Mouse (Mus musculus): Measurements from ENCODE around the gene Eif6.
"Not testable (repeated sequence)": the region's sequence is repeated elsewhere in the genome, so short reads cannot be mapped to it uniquely, and the experiment has no call there.

The Eif6 gene

DNA sequence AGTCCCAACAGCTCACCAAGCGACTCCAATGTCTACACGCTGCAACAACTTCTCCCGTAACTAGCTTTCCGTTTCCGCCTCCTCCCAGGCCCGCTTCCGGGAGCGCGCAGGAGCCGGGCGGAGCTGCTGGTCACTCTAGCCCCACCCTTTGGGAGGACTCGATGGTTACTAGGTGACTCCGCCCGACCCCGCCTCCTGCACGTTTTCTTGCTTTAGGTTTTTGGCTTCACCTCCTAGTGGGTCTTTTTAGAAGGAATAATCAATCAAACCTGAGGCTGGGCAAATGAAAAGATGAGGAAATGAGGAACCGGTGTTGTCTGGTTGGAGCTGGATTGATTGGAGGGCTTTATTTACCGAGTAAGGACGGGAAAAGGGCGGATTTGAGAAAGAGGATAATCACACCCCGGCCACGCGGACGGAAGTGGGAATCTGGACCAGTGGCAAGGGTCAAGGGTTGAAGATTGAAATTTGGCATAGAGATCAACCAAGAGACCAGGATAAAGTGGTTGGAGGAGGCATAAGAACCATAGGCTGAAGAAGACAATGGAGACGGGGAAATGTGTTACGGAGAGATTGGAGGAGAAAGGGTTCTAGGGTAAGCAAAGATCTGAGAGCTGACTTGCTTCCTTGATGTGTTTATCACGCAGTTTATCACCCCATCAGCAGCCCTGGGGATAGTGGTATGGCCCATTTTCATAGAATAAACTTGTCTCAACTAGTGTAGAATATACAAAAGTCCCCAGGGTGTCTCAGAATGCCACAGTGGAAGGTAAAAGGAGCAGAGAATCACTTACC is at the start of gene Eif6:
Gene Eif6 (minus strand): TSS at position 296 of the 795 bp plus-strand sequence.
- DNase-seq (ENCODE audit: low spot score in 2 of 2): peak; percentile 84 to 88

DNA sequence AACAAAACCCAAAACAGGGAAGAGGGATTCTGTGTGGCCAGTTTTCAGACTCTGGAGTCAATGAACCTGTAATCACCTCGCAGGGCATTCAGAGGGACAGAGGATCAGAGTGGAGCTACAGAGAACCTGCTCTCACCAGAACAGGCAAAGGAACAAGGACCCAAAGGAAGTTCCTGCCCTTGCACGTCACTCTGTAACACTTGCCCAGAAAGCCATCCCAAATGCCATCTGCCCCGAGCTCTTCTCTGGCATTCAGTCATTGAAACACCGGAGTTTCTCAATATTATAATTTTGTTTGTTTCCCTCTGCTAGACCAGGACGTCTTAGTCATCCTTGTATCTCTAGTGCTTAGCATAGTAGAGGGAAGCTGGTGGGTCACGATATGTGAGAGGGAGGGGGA is 46.9 kb upstream of the Eif6 start:
- no peak for DNase-seq (ENCODE audit: low spot score in 2 of 2)

DNA sequence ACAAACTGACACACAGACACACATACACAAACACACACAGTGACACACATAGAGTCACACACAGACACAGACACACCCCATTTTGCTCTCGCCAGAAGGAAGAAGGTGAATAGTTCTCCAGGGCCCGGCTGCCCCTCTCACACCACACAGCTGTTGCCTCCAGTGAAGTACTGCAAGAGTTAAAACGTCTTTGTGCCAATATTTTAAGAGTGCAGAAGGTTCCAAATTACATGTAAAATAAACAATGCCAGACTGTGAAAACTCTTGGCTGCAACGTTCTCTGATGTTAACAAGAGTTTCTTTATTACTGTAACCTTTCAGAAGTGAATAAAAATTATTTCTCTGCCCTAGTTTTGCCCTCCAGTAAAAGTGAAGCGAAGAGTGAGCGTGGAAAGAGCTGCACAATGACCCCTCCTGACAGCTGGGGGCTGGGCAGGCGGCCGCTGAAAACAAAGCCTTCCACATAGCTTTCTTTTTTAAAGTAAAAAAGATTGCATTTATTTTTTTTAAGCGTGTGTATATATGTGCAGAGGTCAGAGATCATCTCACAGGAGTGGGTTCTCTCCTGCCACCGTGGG is 46.3 kb upstream of the Eif6 start:
- DNase-seq (ENCODE audit: low spot score in 2 of 2): no peak

DNA sequence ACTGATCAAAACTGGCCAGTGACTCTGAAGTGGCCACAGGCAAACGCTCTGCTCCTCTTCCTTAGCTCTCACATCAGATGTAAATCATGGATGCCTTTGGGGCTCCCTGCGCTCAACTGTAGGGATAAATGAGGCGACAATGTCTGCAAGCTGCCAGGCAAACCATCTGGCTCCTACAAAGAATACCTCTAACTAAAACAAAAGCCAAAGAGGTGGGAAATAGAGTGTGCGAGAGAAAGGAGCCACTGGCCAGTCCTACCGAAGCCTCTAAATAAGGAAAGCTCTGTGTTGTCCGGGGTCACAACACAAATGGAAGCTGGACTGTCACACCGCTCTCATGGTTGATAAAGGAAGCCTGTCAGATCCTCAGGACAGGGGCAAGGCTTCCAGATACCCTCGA is 45.8 kb upstream of the Eif6 start:
- no peak for DNase-seq (ENCODE audit: low spot score in 2 of 2)

DNA sequence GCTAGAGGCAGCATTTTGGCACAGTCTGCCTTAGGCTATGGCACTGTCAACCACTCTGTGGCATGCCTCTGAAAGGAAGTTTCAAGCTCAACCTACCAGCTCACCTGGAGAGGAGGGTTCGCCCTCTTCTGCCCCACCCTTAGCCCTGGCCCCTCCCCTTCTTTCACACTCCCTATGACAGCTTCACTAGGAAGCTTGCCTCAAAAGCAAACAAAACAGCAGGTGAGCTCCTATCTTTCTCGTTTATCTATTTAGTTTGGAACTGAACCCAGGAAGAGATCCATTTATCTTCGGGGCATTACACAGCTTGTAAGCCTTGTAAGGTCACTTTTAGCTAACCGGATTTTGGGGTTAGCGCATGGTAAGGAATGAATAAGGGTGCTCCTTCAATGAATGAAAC is 43.0 kb upstream of the Eif6 start:
- DNase-seq (ENCODE audit: low spot score in 2 of 2): no peak

DNA sequence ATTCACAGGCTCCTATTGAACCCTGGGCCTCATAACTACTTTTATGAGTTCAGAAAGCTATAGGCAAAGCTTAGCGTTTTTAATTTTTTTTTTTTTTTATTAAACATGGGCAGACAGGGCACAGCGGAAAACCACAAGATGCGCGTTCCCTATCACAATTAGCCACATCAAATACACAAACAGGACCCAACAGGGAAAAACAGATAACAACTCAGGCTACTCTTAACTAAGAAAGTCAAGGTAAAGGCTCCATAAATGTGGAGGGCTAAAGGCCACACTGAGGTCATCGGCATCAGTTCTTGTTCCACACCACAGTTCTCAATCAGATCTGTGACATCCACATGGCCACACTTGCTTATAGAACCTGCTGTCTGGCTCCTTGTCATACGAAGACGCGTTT is 41.6 kb upstream of the Eif6 start:
- no peak for DNase-seq (ENCODE audit: low spot score in 2 of 2)

DNA sequence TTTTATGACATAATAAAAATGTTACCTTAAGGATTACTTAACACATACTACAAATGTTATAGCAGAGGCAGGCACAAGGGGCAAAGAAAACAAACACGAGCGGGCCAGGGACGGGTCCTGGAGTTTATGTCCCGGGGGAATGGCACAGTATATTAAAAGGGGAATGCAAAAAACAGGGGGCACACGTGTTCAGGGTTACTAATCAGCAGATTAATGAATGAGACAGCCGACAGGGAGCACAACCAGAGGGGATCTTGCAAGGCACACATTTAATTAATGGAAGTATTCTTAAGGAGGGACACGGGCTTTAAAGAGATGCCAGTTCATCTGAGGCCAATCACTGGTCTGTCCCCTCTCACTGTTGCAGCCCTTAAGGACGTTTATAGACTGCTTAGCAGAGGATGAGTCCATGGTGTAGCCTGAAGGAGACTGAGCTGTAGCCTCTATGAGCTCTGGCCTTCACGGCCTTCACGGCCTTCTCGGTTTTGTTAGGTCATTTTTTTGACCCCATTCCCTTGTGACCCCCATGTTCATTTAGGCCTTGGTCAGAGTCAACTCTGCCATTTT is 36.7 kb upstream of the Eif6 start:
- no peak for DNase-seq (ENCODE audit: low spot score in 2 of 2)

DNA sequence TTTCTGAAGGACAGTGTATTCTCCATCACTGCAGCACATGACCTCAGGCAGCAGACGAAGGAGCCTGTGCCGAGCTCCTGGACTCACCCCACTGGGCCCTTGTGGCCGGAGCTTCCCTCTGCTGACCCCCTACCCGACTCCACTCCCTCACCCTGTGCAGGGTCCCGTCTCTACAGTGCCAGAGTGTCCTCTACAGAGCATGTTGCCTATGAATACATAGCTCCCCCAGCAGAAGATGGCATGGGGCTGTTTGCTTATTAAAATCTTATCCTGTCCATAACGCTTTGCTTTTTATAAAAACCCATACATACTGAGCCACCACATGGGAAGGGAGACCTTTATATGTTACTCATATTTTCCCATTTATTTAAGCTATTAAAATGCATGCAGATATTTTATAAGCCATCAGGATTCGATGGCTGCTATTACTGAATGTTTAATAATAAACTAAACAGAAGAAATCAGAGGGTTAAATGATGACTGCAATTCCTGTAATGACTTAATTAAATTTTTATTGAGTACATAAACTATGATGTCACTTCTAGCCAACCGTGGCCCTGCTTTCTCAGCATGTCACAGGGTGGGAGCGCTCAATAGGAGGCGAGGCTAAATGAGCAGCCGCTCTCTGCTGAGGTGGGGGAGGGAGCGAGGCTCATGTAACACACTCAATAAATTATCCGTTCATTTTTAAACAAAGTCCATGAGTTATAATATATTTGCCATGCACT is 36.0 kb upstream of the Eif6 start:
- no peak for DNase-seq (ENCODE audit: low spot score in 2 of 2)

DNA sequence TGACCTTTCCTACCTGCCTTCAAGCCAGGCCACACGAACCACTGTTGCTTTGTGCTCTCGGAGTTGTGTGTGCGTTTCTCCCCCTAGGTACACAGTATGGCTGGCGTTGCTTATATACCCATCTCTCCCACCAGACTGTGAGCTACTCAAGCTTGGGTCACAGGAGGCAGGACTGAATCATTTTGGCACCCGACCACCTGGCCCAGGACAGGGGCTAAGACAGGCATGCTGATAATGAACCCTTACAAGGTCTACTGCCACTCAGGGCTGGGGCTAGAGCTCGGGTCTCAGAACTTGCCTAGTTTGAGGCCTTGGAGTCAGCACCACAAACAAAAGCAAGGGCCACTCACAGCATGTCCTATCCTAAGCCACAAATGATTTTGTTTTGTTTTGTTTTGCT is 34.9 kb upstream of the Eif6 start:
- DNase-seq (ENCODE audit: low spot score in 2 of 2): no peak

DNA sequence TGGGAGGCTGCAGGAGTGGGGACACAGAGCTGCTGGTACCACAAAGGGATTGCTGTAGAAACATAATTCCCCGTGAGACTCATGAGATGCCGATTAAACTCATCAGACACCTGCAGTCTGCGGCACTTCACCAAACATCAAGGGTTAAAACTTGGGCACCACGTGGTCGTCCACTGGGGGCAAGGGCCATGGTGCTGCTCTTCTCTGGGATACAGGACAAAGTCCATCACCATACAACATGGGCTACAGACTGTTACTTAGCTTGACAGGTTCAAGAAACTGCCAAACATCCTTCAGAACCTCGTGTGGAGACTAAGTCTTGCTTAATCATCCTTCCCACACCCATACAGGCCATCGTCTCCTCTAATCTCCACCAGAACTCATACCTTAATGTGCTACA is 33.4 kb upstream of the Eif6 start:
- no peak for DNase-seq (ENCODE audit: low spot score in 2 of 2)

DNA sequence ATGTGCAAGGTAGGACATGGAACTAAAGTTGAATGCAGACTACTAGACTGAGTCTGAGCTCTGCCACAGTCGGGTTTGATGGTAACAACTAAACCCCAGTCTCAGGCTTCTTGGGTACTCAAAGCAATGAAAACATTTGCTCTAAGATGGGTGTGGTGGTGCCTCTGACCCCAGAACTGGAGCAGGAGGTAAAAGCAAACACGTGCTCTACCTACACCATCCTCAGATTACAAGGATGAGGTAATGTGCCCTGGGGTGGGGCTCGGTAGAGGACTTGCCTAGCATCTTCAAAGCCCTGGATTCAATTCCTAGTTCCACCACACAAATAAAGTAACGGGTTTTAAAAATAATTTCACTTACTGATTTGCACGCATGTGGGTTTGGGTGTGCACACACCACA is 25.8 kb upstream of the Eif6 start:
- DNase-seq (ENCODE audit: low spot score in 2 of 2): no peak

DNA sequence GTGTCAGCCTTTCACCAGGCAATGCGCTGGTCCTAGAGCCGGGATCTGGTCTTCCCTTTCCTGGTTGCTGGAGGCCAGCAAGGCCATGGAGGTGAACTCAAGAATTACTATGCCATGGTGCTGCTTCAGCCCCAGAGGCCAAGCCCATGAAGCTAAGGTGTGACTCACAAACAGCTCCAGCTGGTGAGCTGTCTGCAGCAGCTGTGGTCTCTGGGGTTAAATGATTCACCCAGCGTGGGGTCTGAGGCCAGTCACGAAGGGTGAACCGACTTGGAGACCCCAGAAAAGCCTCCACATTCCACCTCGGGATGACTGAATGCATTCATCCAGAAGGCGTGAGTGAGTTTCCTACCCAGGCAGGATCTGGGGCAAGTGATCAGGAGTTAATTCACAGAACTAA is 23.4 kb upstream of the Eif6 start:
- no peak for DNase-seq (ENCODE audit: low spot score in 2 of 2)

DNA sequence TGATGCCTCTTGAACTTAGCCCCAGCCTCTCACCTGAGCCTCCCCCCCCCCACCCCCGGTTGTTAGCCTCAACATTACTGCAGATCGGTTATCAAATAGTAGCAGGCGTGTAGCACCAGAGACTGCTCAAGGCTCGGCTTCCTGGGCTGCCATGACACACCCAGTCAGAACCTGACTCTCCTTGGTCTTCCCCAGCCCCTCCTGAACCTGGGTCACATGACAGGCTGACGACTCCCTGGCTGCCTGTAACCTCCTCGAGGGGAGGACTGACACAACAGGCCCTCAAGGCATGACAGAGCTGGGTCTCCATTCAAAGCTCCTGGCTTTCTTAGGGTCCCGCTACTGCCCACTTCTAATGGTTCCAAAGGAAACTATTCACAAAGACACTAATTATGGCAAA is 22.7 kb upstream of the Eif6 start:
- no peak for DNase-seq (ENCODE audit: low spot score in 2 of 2)

DNA sequence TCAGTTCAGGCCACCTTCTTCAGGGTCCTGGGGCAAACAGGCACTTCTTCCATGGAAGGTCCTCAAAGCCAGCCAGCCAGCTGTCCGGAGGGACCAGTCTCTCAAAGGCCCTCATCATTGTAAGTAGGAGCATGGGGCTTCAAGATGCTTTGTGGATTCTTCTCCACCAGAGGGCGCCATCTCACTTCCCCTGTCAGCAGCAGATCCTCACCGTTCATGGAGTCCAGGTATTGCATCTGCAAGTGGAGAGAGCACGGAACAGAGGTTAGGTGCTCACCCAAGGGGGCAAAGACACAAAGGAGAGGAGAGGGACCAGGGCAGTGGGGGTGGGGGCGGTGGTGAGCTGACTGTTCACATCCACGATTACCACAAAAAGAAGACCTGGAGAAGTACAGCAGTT is 21.6 kb upstream of the Eif6 start:
- peak; percentile 37 to 46 for DNase-seq (ENCODE audit: low spot score in 2 of 2)

DNA sequence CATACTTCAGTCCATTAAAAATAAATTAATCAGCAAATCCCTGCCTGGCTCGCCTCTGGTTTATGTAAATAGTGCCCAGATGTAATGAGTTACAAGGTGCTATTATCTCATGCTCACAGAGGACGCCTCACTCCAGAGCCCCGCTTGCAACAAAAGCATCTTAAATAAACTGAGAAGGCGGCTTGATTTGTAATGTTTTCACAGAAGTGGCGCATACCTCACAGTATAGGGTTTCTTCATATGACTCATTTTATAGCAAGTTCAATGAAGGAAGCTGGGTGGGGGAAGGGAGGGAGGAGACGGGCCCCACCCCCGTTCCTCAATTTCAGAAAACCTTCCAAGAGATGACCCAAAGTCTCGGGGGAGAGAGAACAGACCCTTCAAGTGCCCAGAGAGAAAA is 20.2 kb upstream of the Eif6 start:
- no peak for DNase-seq (ENCODE audit: low spot score in 2 of 2)

DNA sequence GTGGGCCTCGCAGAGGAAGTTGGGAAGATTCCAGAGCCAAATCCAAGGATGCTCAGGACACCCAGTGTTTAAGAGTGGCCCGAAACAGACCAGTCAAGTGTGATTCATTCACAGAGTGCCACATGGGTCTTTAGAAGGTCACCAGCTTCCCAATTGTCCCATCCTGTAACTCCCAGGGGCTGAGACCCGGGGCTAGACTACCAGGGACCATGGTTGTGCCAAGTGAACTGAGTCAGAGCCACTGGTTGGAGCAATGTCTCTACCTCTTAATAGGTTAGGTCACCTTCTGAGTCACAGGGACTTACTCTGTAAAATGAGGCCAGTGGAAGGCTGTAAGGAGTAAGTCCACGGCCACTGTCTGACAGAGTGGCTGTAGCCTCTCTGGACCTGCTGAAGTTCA is 12.2 kb upstream of the Eif6 start:
- DNase-seq (ENCODE audit: low spot score in 2 of 2): no peak

DNA sequence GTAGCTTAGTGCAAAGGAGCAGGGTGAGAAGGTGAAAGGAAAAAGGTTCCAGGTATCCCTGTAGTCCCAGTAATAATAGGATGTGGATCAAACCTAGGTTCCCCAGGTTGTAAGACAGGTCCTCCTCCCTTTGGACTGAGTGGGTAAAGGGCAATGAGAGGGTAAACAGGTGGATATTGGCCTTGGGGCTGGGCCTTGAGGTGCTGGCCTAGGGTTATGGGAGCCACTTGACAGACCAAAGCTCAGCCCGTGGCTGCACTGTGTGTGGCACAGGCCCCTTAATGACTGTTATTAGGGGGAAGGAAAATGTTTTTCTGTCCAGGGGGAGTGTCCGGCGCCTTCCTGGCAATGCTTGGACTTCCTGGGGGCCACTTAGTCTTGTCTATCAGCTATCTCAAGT is 11.2 kb upstream of the Eif6 start:
- DNase-seq (ENCODE audit: low spot score in 2 of 2): no peak

DNA sequence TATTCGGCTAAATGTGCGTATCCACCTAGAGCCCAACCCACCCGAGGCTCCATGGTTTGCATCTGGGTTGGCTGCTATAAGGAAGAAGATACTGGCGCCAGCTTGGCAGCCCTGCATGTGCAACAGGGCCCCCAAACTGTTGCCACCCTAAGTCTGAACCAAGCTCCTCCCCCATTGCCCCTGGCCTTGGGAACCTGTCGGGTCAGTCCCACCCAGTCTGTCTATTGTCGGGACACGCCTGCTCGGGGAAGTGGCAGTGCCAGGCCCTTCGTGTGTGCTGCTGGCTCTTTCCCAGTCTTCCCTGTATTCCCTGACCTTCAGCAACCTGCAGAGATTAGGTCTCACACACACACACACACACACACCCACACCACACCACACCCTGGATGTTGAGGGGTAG is 8.0 kb upstream of the Eif6 start, which contains the start of gene Fam83c:
Gene Fam83c (minus strand): TSS at position 123 of the 400 bp plus-strand sequence.
- no peak for DNase-seq (ENCODE audit: low spot score in 2 of 2)

DNA sequence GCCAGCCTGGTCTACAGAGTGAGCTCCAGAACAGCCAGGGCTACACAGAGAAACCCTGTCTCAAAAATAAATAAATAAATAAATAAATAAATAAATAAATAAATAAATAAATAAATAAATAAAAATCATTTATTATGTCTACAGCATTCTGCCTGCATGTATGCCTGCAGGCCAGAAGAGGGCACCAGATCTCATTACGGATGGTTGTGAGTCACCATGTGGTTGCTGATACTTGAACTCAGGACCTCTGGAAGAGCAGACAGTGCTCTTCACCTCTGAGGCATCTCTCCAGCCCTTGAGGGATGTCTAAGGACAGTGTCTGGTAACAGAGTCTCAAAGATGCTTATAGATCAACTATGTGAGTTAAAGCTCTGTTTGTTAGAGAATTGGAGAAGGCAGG is 5.4 kb upstream of the Eif6 start:
- DNase-seq (ENCODE audit: low spot score in 2 of 2): not testable (repeated sequence)

DNA sequence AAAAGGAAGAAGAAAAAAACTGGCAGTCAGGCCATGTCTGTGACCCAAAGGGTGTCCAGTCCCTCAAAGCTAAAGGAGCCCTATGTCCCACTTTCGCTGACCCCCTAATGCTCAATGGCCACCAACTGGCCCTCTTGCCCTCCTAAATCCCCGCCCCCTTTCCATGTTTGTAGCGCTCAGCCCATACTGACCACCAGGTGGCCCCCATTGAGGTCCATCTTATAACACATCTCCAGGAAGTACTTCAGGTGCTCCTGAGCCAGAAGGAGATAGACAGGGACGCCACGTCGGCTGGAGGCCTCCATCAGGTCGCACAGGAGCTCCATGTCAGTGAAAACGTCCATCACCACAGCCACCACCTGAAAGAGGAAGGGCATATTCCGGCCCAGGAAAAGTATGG is 4.6 kb upstream of the Eif6 start:
- no peak for DNase-seq (ENCODE audit: low spot score in 2 of 2)

DNA sequence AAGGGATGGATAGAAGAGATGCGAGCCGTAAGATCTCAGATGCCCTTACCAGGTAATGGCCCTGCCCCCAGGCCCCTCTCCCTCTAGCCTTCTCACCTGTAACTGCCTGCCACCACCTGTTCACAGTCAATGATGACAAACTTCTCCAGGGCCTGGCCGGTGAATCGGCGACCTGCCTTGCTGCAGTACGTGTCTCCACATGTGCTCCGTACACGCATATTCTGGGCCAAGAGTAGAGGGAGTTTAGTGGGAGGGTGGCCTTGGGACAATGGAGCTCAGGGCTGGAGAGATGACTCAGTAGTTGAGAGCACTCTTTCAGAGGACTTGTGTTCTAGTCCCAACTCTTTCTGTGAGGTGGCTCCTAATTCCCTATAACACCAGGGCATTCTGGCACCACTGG is 4.1 kb upstream of the Eif6 start:
- no peak for DNase-seq (ENCODE audit: low spot score in 2 of 2)

DNA sequence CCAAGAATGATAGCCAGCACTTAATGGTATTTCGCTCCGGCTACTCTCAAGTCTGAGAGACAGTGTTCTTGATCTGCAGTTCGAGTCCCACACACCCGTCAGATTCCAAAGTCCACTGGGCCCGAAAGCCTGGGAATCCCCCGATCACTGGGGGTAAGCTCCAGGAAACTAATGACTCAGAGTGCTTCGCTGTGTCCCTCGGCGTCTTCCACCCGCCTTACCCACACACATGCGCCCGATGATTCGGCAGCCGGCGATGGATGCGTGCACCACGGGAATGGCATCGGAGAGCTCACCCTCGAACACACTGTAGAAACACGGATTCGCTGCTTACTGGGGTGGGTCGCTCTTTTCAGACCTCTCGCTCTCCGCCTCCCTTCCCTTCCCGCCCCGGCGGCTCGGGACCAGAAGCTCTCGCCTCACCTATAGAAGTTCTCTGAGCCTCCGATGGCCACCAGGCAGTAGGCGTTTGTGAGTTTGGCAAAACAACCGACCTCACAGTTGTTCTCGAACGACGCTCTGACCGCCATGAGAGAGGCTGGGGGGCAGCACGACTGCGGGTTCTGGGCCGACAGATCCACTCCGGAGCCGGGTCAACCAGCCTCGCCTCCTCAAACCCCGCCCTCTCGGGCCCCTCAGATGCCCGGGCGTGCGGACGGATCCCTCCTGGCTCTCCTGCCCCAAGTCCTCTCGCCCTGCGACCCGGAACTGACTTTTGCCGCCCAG is 658 bp downstream of the Eif6 start:
- no peak for DNase-seq (ENCODE audit: low spot score in 2 of 2)

All from heart, adult 9 months (tissue).